Comparison of ENCODE assay signal across 18 mouse cellular contexts in genomic region chr9:101740949-101741605, GRCm38 (mm10).
A peak's percentile ranks its signal among the peaks of the same experiment; 100 is the strongest.
DNase-seq lines count a peak whose midpoint lies in the region; ATAC-seq and TF ChIP-seq lines count a peak whose summit lies in the region.
"Had no signal": no experiment of that assay in that cellular context is flagged by ENCODE, and none has a peak within 500 bp of the region (broad histone marks: within the 10 kb centered on the region; RNA-seq: fewer than 3 reads in every experiment).

No protein-coding gene starts in this region.

- peak; percentile 28 for DNase-seq in hindbrain, embryonic 14.5 days (ENCODE audit: low spot score)
- DNase-seq in hindbrain, embryonic 11.5 days (ENCODE audit: low spot score) = no peak
- DNase-seq in kidney, postnatal 4 days = peak; percentile 49 to 56
- DNase-seq in kidney, adult 8-10 months = no peak
- DNase-seq in stomach, postnatal 0 days (ENCODE audit: low spot score) = no peak
- no peak for DNase-seq in liver, postnatal 0 days
- DNase-seq in spleen, adult 12 weeks (ENCODE audit: low spot score) = no peak
- DNase-seq: adrenal gland, adult 8-10 months; cerebellum, adult 2 months; gastrocnemius, postnatal 10 days; right cerebral cortex, adult 18-20 months; spleen, adult 18-20 months had no signal

- no peak overlapping the region for H3K4me3 ChIP-seq in hindbrain, embryonic 14.5 days (replicated peaks; ENCODE audit: low read length)
- no peak overlapping the region for H3K4me3 ChIP-seq in hindbrain, embryonic 11.5 days (ENCODE audit: low read depth, low read length)
- no peak overlapping the region for H3K4me3 ChIP-seq in stomach, embryonic 14.5 days (ENCODE audit: low read depth, low read length)
- H3K4me3 ChIP-seq in stomach, postnatal 0 days (ENCODE audit: low read depth, low read length) = no peak overlapping the region
- no peak overlapping the region for H3K4me3 ChIP-seq in liver, postnatal 0 days (ENCODE audit: low read depth, low read length)
- H3K4me3 ChIP-seq: hindbrain, embryonic 12.5 days; layer of hippocampus, adult 2 months; midbrain, embryonic 12.5 days; stomach, embryonic 15.5 days had no signal

- no peak overlapping the region for H3K4me2 ChIP-seq in hindbrain, embryonic 14.5 days (replicated peaks)
- H3K4me2 ChIP-seq in hindbrain, embryonic 11.5 days (replicated peaks; ENCODE audit: low read depth, low read length) = no peak overlapping the region
- H3K4me2 ChIP-seq in stomach, embryonic 14.5 days (replicated peaks; ENCODE audit: low read depth, low read length) = no peak overlapping the region
- no peak overlapping the region for H3K4me2 ChIP-seq in stomach, postnatal 0 days (replicated peaks; ENCODE audit: low read depth)
- H3K4me2 ChIP-seq in liver, postnatal 0 days (ENCODE audit: low read depth, low read length) = no peak overlapping the region
- H3K4me2 ChIP-seq: hindbrain, embryonic 12.5 days; liver, embryonic 11.5 days; midbrain, embryonic 12.5 days; stomach, embryonic 15.5 days had no signal

- TF ChIP-seq EP300 in stomach, postnatal 0 days (optimal IDR thresholded peaks at IDR 0.05) = no peak
- TF ChIP-seq EP300 in liver, postnatal 0 days (IDR thresholded peaks at IDR 0.05; ENCODE audit: low read depth) = no peak

- ATAC-seq in hindbrain, embryonic 14.5 days (ENCODE audit: low FRiP score) = no peak
- ATAC-seq in hindbrain, embryonic 11.5 days (ENCODE audit: low FRiP score) = no peak
- peak; percentile 53; the same call in 1 of the 2 replicates for ATAC-seq in stomach, embryonic 14.5 days (ENCODE audit: insufficient number of reproducible peaks, insufficient read depth, low FRiP score, low read depth)
- ATAC-seq in stomach, postnatal 0 days (ENCODE audit: low FRiP score, low TSS enrichment) = no peak
- ATAC-seq in liver, postnatal 0 days = no peak

- 42% methylated on average over 10 of the region's 10 CpGs for WGBS in hindbrain, embryonic 14.5 days
- 65% methylated on average over 10 of the region's 10 CpGs for WGBS in hindbrain, embryonic 11.5 days
- 28% methylated on average over 10 of the region's 10 CpGs for WGBS in stomach, embryonic 14.5 days
- 39% methylated on average over 10 of the region's 10 CpGs for WGBS in stomach, postnatal 0 days
- WGBS in liver, postnatal 0 days (ENCODE audit: insufficient replicate concordance) = 66% methylated on average over 10 of the region's 10 CpGs

- H3K9ac ChIP-seq in hindbrain, embryonic 14.5 days = no peak overlapping the region
- no peak overlapping the region for H3K9ac ChIP-seq in hindbrain, embryonic 11.5 days (ENCODE audit: low read depth, low read length)
- no peak overlapping the region for H3K9ac ChIP-seq in stomach, embryonic 14.5 days (replicated peaks; ENCODE audit: low read depth, low read length)
- no peak overlapping the region for H3K9ac ChIP-seq in stomach, postnatal 0 days (ENCODE audit: low read length)
- H3K9ac ChIP-seq in liver, postnatal 0 days (replicated peaks) = no peak overlapping the region
- H3K9ac ChIP-seq: hindbrain, embryonic 12.5 days; midbrain, embryonic 12.5 days; stomach, embryonic 15.5 days had no signal

- no peaks in the 10 kb centered on the region for H3K27me3 ChIP-seq in hindbrain, embryonic 14.5 days (ENCODE audit: control insufficient read depth, insufficient read depth, low read length)
- no peaks in the 10 kb centered on the region for H3K27me3 ChIP-seq in hindbrain, embryonic 11.5 days (ENCODE audit: control insufficient read depth, insufficient read depth, low read length)
- H3K27me3 ChIP-seq in stomach, embryonic 14.5 days (ENCODE audit: control insufficient read depth, insufficient read depth, low read length) = no peaks in the 10 kb centered on the region
- no peaks in the 10 kb centered on the region for H3K27me3 ChIP-seq in stomach, postnatal 0 days (ENCODE audit: control insufficient read depth, insufficient read depth, low read length)
- no peaks in the 10 kb centered on the region for H3K27me3 ChIP-seq in liver, postnatal 0 days (ENCODE audit: insufficient read depth, low read length)
- H3K27me3 ChIP-seq: hindbrain, embryonic 12.5 days; midbrain, embryonic 12.5 days; stomach, embryonic 15.5 days had no signal

- no peaks in the 10 kb centered on the region for H3K36me3 ChIP-seq in hindbrain, embryonic 14.5 days (replicated peaks; ENCODE audit: control insufficient read depth, insufficient read depth)
- no peaks in the 10 kb centered on the region for H3K36me3 ChIP-seq in hindbrain, embryonic 11.5 days (ENCODE audit: control insufficient read depth, insufficient read depth, low read length)
- no peaks in the 10 kb centered on the region for H3K36me3 ChIP-seq in stomach, embryonic 14.5 days (ENCODE audit: control insufficient read depth, insufficient read depth, low read length)
- H3K36me3 ChIP-seq in stomach, postnatal 0 days (ENCODE audit: control insufficient read depth, insufficient read depth, low read length) = no peaks in the 10 kb centered on the region
- no peaks in the 10 kb centered on the region for H3K36me3 ChIP-seq in liver, postnatal 0 days (replicated peaks; ENCODE audit: insufficient read depth, low read length)
- H3K36me3 ChIP-seq: hindbrain, embryonic 12.5 days; midbrain, embryonic 12.5 days; stomach, embryonic 15.5 days had no signal

- peaks cover 4% of the 10 kb centered on the region; the same call in 1 of the 2 replicates for H3K4me1 ChIP-seq in hindbrain, embryonic 14.5 days (replicated peaks; ENCODE audit: control insufficient read depth, insufficient read depth, low read length)
- no peaks in the 10 kb centered on the region for H3K4me1 ChIP-seq in hindbrain, embryonic 11.5 days (replicated peaks; ENCODE audit: control insufficient read depth, insufficient read depth, low read length)
- H3K4me1 ChIP-seq in stomach, embryonic 14.5 days (ENCODE audit: control insufficient read depth, insufficient read depth, low read length) = no peaks in the 10 kb centered on the region
- H3K4me1 ChIP-seq in stomach, postnatal 0 days (replicated peaks; ENCODE audit: control insufficient read depth, insufficient read depth) = no peaks in the 10 kb centered on the region
- H3K4me1 ChIP-seq in liver, postnatal 0 days (ENCODE audit: insufficient read depth) = no peaks in the 10 kb centered on the region
- H3K4me1 ChIP-seq: midbrain, embryonic 12.5 days had no signal

- no peak for TF ChIP-seq CTCF in stomach, postnatal 0 days (IDR thresholded peaks at IDR 0.05; ENCODE audit: low read depth)
- TF ChIP-seq CTCF in liver, postnatal 0 days (IDR thresholded peaks at IDR 0.05; ENCODE audit: low read depth) = no peak

- H3K9me3 ChIP-seq in hindbrain, embryonic 14.5 days (ENCODE audit: control insufficient read depth, low read length) = no peaks in the 10 kb centered on the region
- no peaks in the 10 kb centered on the region for H3K9me3 ChIP-seq in hindbrain, embryonic 11.5 days (ENCODE audit: control insufficient read depth, low read length)
- H3K9me3 ChIP-seq in stomach, embryonic 14.5 days (ENCODE audit: control insufficient read depth, low read depth, low read length) = no peaks in the 10 kb centered on the region
- H3K9me3 ChIP-seq in stomach, postnatal 0 days (ENCODE audit: control insufficient read depth, low read length) = no peaks in the 10 kb centered on the region
- H3K9me3 ChIP-seq in liver, postnatal 0 days (ENCODE audit: low read length) = no peaks in the 10 kb centered on the region
- H3K9me3 ChIP-seq: hindbrain, embryonic 12.5 days; midbrain, embryonic 12.5 days; stomach, embryonic 15.5 days had no signal

- H3K27ac ChIP-seq in hindbrain, embryonic 14.5 days = no peak overlapping the region
- H3K27ac ChIP-seq in hindbrain, embryonic 11.5 days (ENCODE audit: low read depth, low read length) = no peak overlapping the region
- H3K27ac ChIP-seq in stomach, embryonic 14.5 days (ENCODE audit: low read length) = no peak overlapping the region
- H3K27ac ChIP-seq in stomach, postnatal 0 days (replicated peaks) = no peak overlapping the region
- no peak overlapping the region for H3K27ac ChIP-seq in liver, postnatal 0 days (ENCODE audit: low read depth)
- H3K27ac ChIP-seq: hindbrain, embryonic 12.5 days; layer of hippocampus, adult 2 months; midbrain, embryonic 12.5 days; stomach, embryonic 15.5 days had no signal

Comparison
In these comparisons a context has a peak if more than half of its experiments do, and no peak if none do; other contexts are left out.
1. DNase-seq: peak in hindbrain, embryonic 14.5 days (single experiment) and kidney, postnatal 4 days (2 of 2); none in hindbrain, embryonic 11.5 days (single experiment), kidney, adult 8-10 months (0 of 2), stomach, postnatal 0 days (single experiment), liver, postnatal 0 days (single experiment) and spleen, adult 12 weeks (single experiment).